Mouse (Mus musculus): ENCODE measurements around the gene Znhit6. TPM values are rescaled to one million over a fixed set of nuclear protein-coding genes. Genes with fewer than 3 reads are reported as not detected.
A peak's percentile ranks its signal among the peaks of the same experiment; 100 is the strongest.

The Znhit6 gene
- total RNA-seq (2021) = 10 to 100 TPM; 28.1 to 30.9 TPM

DNA sequence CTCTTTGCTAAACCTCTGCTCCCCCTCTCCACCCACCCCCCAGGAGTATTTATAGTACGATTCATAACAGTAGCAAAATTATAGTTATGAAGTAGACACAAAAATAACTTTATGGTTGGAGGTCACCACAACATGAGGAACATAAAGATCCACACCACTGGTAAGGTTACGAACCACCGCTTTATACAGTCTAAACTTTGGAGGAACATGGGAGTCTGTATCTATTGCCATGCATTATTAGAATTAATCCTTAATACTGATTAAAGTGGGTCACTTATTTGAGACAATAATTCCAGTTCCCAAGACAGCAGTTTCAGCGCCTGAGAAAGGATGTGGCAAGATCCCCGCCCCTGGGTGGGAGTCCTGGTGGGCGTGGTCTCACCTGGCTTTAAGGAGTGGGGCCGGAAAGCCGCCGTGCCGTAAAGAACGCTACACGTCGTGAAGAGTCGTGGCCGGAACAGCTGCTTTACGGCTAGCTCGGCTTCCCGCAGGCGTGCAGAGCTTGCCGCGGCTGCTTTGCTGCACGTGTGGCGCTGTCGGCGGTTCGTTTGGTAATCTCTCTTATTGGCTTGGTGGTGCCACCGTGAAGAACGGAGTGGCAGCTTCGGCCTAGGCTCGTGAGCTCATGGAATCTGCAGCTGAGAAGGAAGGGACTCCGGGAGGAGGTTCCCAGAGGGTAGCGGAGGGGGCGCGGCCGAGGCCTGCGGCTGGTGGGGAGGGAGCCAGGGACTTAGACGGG is at the start of gene Znhit6:
TSS of gene Znhit6 (plus strand) at position 463 of the 739 bp plus-strand sequence.
- intact Hi-C loops (cut with DNase I) = no loop called here
- peak; percentile 96 for DNase-seq

DNA sequence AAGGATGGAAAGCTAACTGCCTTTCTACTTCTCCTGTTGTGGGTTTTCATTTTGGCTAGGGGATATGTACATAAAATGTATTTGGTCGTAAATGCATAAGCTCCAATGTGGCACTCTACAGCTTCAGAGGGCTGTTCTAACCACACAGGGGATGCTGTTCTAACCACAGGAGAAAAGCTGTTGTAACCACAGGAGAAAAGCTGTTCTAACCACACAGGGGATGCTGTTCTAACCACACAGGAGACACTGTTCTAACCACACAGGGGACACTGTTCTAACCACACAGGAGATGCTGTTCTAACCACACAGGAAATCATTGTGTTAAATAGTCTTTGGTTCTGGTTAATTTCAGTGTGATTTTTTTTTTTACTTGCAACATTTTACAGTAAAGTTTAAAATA is 38.1 kb upstream of the Znhit6 start:
- intact Hi-C loops (cut with DNase I) = no loop called here
- no peak for DNase-seq

DNA sequence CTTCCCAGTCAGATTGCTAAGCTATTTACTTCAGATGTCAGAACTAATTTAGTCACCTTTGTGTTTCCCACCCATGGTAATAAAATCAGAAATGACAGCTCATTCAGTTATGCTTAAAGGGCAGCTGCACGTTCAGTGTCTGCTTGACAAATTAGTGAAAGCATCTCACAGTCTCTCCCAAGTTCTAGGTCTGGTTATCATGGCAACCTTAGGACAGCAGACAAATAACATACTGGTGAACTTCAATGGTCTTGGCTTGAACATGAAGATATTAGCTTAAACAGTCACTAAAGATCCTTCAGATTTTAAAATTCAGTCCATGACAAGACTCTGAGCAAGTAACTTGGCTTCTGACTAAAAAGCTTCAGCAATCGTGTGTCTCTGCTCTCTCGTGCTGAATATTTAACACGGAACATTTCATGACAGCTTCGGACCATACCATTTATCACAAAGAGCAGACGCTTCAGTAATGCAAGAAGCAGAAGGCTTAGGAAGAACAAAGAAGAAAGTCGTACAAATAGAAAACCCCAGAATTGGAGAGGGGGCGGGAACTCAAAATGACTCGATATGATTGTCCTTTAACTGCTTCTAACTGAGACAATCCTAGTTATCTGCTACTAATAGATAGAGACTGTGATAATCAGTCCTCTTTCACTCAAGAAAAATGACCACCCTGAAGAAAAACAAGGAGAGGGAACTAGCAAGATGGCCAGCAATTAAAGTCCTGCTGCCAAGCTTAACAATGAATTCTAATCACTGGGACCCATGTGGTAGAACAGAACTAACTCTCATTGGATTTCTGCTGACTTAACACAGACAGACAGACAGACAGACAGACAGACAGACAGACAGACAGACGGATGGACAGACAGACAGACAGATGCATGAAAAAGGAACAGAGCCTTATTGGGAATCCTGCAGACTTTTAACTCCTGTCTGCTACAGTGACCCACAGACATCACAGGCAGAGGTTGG is 27.3 kb upstream of the Znhit6 start:
- intact Hi-C loops (cut with DNase I) = no loop called here
- no peak for DNase-seq

DNA sequence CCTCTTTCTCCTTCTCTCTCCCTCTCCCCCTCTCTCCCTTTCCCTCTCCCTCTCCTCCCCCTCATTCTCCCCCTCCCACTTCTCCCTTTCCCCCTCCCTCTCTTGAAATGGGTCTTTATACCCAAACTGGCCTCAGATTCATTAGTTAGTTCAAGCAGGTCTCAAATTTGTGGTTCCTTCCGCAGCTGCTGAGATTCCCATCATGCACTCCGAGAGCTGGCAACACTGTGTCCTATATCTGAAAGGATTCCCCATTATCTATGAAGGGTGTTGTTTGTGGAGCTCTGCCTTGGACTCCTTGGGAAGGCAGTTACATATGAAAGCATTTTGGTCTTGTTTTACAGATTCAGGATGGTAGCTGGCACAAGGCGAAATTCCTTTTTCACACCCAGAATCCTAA is 25.8 kb upstream of the Znhit6 start:
- peak; percentile 3 for DNase-seq
- intact Hi-C loops (cut with DNase I) = no loop called here

DNA sequence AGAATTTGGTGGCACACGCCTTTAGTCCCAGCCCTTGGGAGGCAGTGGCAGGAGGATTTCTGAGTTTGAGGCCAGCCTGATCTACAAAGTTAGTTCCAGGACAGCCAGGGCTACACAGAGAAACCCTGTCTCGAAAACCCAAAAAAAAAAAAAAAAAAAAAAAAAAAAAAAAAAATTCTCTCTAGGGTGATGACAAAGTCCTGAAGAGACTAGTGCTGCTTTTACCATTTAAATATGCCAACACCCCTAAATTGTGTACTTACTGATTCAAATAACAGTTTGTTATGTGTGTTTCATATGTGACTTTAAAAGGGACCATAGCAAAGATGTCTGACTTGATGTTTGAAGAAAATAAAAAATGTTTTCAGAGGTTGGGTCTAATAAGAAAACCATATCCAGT is 21.6 kb upstream of the Znhit6 start:
- no peak for DNase-seq
- intact Hi-C loops (cut with DNase I) = no loop called here

DNA sequence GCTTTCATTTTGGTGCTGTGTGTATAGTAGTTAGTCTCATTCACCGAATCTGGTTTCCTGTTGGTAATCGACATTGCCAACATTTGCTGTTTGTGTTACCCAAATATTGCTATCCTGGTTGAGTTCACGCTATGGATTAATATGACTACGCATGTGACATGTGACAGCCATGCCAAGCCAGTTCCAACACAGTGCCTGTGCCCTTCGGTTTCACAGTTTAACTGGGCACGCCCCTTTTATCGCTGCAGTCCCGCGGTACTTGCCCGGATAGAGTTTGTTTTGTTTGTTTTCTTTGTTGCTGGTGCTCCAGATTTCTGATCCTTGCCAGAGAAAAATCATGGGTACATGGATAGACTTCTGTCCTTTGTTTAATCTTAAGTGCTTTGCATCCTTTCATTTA is 19.8 kb upstream of the Znhit6 start:
- intact Hi-C loops (cut with DNase I) = no loop called here
- no peak for DNase-seq

DNA sequence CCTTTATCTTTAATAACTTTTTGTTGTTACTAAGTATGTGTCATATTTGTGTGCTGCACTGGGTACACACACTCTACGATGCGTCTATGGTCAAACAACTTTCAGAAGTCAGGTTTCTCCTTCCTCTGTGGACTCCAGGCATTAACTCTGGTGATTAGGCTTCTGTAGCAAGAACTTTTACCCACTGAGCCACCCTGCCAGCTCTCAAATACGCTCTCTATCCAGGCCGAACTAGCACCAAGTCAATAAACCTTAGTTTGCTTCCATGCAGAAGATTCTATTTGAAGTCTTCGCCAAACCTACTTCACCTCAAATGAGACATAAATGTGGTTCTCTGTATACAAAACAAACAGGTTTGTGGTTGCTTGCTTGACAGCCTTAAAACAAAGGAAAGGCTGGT is 16.3 kb upstream of the Znhit6 start:
- no peak for DNase-seq
- intact Hi-C loops (cut with DNase I) = no loop called here

DNA sequence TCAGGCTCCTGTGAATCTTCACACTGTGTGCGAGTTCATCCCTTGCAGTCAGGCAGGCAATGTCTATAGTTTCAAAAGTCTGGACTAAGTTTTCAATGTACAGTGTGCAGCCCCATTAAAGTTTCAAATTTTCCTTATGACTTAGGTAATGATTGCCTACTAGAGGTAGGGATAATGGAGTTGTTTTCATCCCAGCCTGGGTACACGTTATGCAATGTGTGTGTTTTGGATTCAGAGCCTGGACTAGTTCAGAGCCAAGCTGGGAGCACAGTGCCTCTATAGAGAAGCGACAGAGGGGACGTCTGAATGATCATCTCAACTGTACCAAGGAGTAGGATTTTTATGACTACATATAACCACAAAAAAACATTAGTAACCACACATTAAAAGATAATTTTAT is 15.9 kb upstream of the Znhit6 start:
- intact Hi-C loops (cut with DNase I) = no loop called here
- no peak for DNase-seq

DNA sequence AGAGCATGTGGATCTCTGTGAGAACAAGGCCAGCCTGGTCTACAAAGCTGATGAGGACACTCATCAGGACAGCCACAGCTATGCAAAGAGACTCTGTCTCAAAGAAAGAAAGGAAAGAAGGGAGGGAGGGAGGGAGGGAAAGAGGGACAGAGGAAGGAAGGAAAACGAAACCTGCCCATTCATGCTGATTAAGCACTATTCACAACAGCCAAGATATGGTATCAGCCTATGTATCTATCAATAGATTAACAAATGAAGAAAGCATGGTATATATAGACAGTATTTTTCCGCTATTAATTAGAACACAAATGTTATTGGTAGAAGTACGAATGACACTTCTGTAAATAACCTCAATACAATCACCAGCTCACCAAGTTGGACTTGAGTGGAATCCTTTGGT is 1.5 kb upstream of the Znhit6 start:
- intact Hi-C loops (cut with DNase I) = no loop called here

DNA sequence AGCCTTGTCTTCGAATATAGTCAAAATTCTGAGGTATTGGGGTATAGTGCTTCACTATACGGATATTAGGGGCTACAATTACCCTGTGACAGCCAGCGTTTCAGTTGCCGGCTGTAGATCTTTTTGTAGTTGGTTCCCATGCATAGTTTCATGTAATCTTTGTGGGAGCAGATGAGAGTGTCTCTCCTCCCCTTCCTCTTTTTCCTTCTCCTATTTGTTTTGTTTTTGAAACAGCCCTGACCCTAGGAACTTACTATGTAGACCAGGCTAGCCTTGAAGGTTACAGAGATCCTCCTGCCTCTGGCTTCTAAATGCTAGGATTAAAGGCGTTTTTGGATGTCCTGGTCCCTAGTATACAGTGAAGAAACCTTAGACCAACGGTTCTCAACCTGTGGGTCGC is 665 bp upstream of the Znhit6 start:
- intact Hi-C loops (cut with DNase I) = no loop called here
- DNase-seq = no peak

More for the DNA sequence above, 1.5 kb upstream of the Znhit6 start:
- no peak for DNase-seq

DNA sequence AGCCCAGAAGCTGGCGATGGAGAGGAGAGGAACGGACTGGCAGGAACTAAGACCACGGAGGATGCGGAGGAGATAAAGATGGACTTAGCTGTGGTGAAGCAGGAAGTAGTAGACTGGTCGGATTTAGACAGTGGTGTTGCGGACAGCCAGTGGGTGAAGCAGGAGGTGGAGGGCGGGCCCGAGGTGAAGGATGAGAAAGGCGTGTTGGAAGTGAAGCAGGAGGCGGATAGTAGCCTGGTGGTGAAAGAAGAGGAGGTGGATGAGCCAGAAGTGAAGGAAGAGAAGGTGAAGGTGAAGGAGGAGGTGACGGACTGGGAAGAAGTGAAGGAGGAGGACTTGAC is 447 bp downstream of the Znhit6 start:
- no peak for DNase-seq
- intact Hi-C loops (cut with DNase I) = no loop called here

DNA sequence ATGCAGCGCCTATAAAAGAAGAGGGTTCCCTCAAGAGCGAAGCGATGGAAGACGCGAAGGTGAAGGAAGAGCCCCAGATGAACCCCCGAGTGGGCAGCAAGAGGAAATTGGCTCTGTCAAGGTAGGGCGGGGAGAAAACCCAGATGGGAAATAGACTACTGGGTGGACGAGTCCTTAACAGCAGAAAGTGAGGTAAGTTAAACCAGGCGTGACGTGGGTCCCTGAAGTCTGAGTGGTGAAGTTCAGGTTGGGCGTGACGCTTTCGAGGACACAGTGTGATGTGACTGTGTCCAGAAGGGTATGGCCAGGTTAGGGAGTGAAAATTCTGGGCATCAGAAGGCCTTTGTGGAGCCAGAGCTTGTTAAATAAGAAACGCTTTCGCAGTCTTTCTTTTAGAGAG is 871 bp downstream of the Znhit6 start:
- intact Hi-C loops (cut with DNase I) = no loop called here
- DNase-seq = no peak

DNA sequence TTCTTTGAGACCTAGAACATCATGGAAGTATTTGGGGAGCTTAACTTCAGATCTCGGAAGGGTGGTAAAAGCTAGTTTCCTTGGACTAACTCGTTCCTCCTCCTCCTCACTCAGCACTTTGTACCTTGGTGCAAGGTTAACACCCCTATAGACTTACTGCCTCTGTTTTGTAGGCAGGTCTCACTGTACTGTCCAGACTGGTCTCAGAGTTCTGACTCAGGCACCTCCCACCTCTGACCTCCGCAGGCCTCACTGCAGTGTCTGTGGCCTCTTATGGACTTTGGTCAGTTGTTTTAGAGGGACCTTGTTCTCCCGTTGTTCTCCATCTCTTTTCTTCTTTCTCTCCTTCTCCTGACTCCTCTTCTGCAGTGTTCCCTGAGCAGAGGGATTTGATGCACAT is 7.0 kb downstream of the Znhit6 start:
- no peak for DNase-seq

DNA sequence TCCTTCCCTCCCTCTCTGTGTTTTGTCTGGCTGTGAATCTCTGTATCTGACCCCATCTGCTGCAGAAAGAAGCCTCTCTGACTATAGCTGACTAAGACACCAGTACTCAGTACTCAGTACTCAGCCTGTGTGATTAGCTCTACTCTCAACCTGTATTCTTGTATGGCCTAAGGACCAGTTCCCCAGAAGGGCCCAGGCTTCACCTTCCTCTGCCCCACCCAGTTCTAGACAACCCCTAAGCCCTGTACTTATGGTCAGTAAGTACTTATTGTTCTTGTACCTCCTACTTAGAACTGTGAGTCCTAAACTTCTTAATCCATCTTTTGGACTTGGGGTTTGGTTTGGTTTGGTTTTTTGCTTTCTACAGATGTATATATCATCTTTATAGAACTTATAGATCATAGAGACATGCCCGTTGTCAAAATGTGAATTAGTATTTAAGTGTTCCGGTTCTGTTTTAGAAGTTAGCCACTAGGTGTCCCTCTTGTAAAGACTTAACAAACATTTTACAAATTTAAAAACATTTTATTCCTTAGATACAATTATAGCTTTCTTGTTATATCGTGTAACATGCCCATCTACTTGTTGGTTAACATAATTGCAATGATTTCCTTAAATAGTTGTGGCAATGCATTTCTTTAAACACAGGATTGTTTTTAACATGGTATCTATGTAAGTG is 7.7 kb downstream of the Znhit6 start:
- DNase-seq = no peak
- intact Hi-C loops (cut with DNase I) = loop anchor here (1.0 kb wide), 1 partner anchor 322 kb away; no protein-coding TSS in a partner anchor

More for the DNA sequence above, 7.0 kb downstream of the Znhit6 start:
- intact Hi-C loops (cut with DNase I) = no loop called here

DNA sequence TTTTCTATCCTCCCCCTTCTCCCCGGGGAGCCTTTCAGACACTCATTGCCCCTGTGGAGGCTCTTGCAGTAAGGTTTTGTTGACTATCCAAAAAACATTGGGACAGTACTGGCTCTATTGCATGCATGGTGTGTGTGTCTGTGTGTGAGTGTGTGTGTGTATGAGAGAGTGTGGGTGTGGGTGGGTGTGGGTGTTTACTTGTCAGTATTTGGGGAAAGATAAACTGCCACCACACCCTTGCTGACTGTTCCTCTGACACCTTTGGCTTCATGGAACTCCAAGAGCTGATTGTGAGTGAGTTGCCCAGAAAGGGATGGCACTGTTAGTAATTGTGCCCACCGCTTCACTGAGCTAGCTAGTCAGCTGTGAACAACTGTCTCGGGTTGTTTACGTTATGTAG is 14.6 kb downstream of the Znhit6 start:
- no peak for DNase-seq
- intact Hi-C loops (cut with DNase I) = no loop called here

DNA sequence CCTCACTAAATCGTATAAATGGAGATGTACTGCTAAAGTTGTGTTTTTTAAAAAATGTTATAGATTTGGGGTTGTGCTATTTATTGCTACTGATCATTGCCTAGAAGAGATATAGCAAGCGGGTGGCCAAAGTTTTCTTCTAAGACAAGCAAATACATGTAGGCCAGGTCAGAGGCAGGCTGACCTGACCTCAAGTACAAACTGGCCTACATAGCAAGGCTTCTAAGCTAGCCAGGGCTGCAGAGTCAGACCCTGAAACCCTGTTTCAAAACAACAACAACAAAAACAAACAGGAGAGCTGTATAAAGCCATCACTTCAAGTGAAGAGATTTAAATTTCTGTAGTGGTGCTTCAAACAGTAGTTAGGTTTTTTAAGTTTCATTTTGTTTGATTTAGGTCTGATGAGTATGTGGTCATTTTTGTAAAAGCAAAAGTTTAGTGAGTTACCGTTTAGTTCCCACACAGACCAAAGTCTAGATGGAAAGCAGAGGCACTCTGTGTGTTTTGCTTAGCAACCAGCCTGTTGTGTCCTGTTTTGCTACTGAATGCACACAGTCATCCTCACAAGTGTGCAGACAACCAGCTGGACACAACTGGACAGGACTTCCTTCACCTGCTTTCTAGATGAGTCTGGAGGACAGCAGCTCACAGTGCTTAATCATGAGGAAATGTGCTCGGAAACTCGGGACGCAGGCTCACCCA is 16.0 kb downstream of the Znhit6 start:
- intact Hi-C loops (cut with DNase I) = no loop called here
- no peak for DNase-seq

DNA sequence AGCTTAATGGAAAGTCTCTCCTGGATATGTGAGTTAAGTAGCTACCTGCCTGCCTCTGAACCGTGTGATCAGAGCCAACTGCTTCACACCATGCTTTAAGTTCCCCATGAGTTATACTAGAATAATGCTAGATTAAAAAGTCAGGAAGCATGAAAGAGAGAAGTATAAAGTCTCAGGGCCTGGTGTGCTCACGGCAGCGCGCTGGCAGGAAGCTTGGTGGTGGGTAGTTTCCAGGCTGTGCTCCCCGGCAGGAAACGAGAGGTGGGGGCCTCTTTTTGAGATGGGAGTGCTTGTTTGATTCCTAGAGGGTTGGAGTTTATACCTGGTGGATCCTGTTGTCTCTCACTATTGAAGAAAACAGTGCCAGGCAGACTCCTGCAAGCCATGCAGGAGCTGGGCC is 19.3 kb downstream of the Znhit6 start:
- DNase-seq = no peak
- intact Hi-C loops (cut with DNase I) = no loop called here

DNA sequence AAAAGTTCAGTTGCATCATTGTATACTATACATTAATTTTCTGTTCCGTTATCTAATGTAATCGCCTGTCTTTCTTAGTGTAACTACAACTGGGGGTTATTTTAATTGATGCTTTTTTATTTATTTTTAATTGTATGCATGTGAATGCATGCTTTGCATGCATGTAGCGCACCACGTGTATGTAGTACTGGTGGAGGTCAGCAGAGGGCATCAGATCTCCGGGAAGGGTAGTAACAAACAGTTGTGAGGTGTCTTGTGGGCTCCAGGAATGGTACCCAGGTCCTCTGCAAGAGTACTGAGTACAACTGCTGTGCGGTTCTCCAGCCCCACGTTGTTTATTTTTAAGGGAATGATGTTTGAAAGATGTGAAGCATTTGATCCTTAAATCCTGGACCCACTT is 23.1 kb downstream of the Znhit6 start:
- intact Hi-C loops (cut with DNase I) = no loop called here
- no peak for DNase-seq

DNA sequence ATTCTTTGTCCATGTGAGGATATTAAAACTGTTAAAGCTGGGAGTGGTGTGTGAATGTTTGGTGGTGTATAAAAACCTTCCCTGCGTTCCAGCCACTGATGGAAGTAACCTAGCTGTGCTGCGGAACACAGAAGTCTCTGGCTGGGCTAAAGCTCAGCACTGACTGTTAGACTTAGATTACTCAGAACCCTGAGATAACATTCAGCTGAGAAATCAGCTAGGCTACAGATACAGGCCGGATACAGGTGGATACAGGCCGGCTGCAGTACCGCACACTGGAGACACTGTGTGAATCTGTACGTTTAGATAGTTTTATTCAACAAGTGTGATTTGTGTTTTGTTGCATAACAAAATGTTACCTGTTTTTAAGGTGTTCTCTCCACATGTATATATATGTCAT is 24.8 kb downstream of the Znhit6 start:
- intact Hi-C loops (cut with DNase I) = no loop called here
- no peak for DNase-seq

DNA sequence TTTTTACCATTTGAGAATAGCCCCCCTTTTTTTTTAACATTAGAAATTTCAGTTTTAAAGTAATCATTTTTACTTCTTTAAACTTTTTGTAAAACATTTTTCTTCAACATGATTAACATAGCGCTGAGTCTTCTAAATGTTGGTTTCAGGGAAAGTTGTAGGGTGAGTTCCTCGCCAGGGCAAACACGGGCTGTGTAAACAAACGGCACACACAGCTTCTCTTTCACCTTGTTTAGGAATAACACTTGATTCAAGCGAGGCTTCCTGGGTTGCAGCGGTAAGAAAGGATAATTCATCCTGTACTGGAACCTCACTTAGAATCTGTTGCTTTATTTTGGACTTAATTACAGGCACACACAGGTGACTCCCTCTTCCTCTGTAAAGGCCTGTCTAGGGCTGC is 25.3 kb downstream of the Znhit6 start:
- intact Hi-C loops (cut with DNase I) = no loop called here
- no peak for DNase-seq

Measured in left cerebral cortex, postnatal 4 days (tissue).